Mouse (Mus musculus): ENCODE measurements around the gene Mettl2. TPM values are rescaled to one million over a fixed set of nuclear protein-coding genes. Genes with fewer than 3 reads are reported as not detected.

Gene Mettl2
- total RNA-seq, 2 experiments from 2014 or later: 12.0 to 16.3 TPM

- no peak for DNase-seq (ENCODE audit: low spot score in 2 of 2)
- intact Hi-C loops (cut with DNase I): no loop called here
These were observed 25.2 kb downstream of the Mettl2 start for GRCm38 (mm10) chr11:105151226-105152016.

- DNase-seq (ENCODE audit: low spot score in 2 of 2): no peak
- intact Hi-C loops (cut with DNase I): no loop called here
These were observed 25.7 kb downstream of the Mettl2 start for GRCm38 (mm10) chr11:105152017-105152300.

GRCm38 (mm10) chr11:105152357-105152899 lies 26.2 kb downstream of the Mettl2 start:
- no peak for DNase-seq (ENCODE audit: low spot score in 2 of 2)
- intact Hi-C loops (cut with DNase I): no loop called here

- no peak for DNase-seq (ENCODE audit: low spot score in 2 of 2)
- intact Hi-C loops (cut with DNase I): no loop called here
These were observed 27.0 kb downstream of the Mettl2 start for GRCm38 (mm10) chr11:105153068-105153833.

GRCm38 (mm10) chr11:105155915-105156314 lies 29.7 kb downstream of the Mettl2 start:
- intact Hi-C loops (cut with DNase I): no loop called here
- no peak for DNase-seq (ENCODE audit: low spot score in 2 of 2)

- intact Hi-C loops (cut with DNase I): no loop called here
- no peak for DNase-seq (ENCODE audit: low spot score in 2 of 2)
These were observed 30.6 kb downstream of the Mettl2 start for GRCm38 (mm10) chr11:105156748-105157267.

GRCm38 (mm10) chr11:105158047-105158446 lies 31.8 kb downstream of the Mettl2 start:
- no peak for DNase-seq (ENCODE audit: low spot score in 2 of 2)
- intact Hi-C loops (cut with DNase I): no loop called here

- no peak for DNase-seq (ENCODE audit: low spot score in 2 of 2)
- intact Hi-C loops (cut with DNase I): no loop called here
These were observed 33.6 kb downstream of the Mettl2 start for GRCm38 (mm10) chr11:105159673-105160360.

- intact Hi-C loops (cut with DNase I): no loop called here
- no peak for DNase-seq (ENCODE audit: low spot score in 2 of 2)
These were observed 35.2 kb downstream of the Mettl2 start for GRCm38 (mm10) chr11:105161411-105161810.

GRCm38 (mm10) chr11:105164516-105165510 lies 38.6 kb downstream of the Mettl2 start:
- DNase-seq (ENCODE audit: low spot score in 2 of 2): no peak
- intact Hi-C loops (cut with DNase I): no loop called here

- intact Hi-C loops (cut with DNase I): no loop called here
- no peak for DNase-seq (ENCODE audit: low spot score in 2 of 2)
These were observed 40.6 kb downstream of the Mettl2 start for GRCm38 (mm10) chr11:105166780-105167179.

GRCm38 (mm10) chr11:105178516-105178915 lies 52.3 kb downstream of the Mettl2 start, which contains the start of gene Tlk2:
Gene Tlk2, plus strand, starts transcription at chr11:105178807.
- DNase-seq (ENCODE audit: low spot score in 2 of 2): no peak
- intact Hi-C loops (cut with DNase I): no loop called here

GRCm38 (mm10) chr11:105179523-105179922 lies 53.3 kb downstream of the Mettl2 start:
- intact Hi-C loops (cut with DNase I): no loop called here
- no peak for DNase-seq (ENCODE audit: low spot score in 2 of 2)

GRCm38 (mm10) chr11:105180471-105181091 lies 54.4 kb downstream of the Mettl2 start:
- DNase-seq (ENCODE audit: low spot score in 2 of 2): peak; percentile 10 to 12
- intact Hi-C loops (cut with DNase I): loop anchor here (1.0 kb wide), 1 partner anchor 54 kb away; the partner anchor contains the start of gene Mettl2

GRCm38 (mm10) chr11:105181126-105181637 lies 55.0 kb downstream of the Mettl2 start:
- peak; percentile 84 to 85 for DNase-seq (ENCODE audit: low spot score in 2 of 2)
- intact Hi-C loops (cut with DNase I): loop anchor here (1.0 kb wide), 1 partner anchor 55 kb away; the partner anchor contains the start of gene Mettl2

- intact Hi-C loops (cut with DNase I): loop anchor here (1.0 kb wide), 1 partner anchor 56 kb away; the partner anchor contains the start of gene Mettl2
These were observed 55.6 kb downstream of the Mettl2 start for GRCm38 (mm10) chr11:105181689-105182460.

GRCm38 (mm10) chr11:105182461-105182855 lies 56.2 kb downstream of the Mettl2 start:
- intact Hi-C loops (cut with DNase I): no loop called here
- DNase-seq (ENCODE audit: low spot score in 2 of 2): peak in 1 of 2 experiments; percentile 15

More at GRCm38 (mm10) chr11:105181689-105182460, 55.6 kb downstream of the Mettl2 start:
- peak; percentile 28 to 47 for DNase-seq (ENCODE audit: low spot score in 2 of 2)

Data from left cerebral cortex, postnatal 25 days (tissue).